ENCODE assay signal across 14 mouse cellular contexts in the genomic region with DNA sequence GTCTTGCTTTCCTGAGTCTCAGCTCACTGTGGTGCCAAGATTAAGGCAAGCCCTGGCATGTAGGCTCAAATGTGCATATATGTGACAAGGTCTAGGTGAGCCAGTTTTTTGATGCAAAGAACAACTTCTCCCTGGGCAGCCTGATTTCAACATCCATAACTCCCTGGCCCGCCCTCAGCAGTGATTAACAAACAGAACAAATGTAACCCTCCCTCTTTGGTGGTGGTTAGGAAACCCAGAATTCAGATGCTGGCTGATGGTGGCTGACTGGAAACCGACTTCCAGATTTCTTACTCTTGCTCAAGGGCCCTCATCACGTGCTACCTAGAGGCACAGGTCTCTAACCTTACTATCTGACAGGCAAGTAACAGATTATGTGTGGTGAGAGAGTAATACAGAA. TPM values are rescaled to one million over a fixed set of nuclear protein-coding genes. Genes with fewer than 3 reads are reported as not detected.
DNase-seq lines count a peak whose midpoint lies in the region; ATAC-seq and TF ChIP-seq lines count a peak whose summit lies in the region.
"Not testable (repeated sequence)": the region's sequence is repeated elsewhere in the genome, so short reads cannot be mapped to it uniquely, and the experiment has no call there.
"Had no signal": no experiment of that assay in that cellular context is flagged by ENCODE, and none has a peak within 500 bp of the region (broad histone marks: within the 10 kb centered on the region; RNA-seq: fewer than 3 reads in every experiment).

A gene (plus strand): TSS at position 234 of the 400 bp plus-strand sequence.

- not testable (repeated sequence) for H3K27ac ChIP-seq in MEL (ENCODE audit: control insufficient read depth, low read depth, low read length)
- H3K27ac ChIP-seq in bone marrow, adult 2 months (ENCODE audit: control insufficient read depth, insufficient read depth, low read depth, low read length, poor library complexity), result peak within 1 kb of the TSS; percentile 65; the same call in 1 of the 2 replicates
- H3K27ac ChIP-seq in embryonic fibroblast, embryonic 13.5 days (ENCODE audit: insufficient read depth, low read length), result peak within 1 kb of the TSS; percentile 40; the same call in 1 of the 2 replicates
- peak within 1 kb of the TSS; percentile 51; the same call in 1 of the 2 replicates for H3K27ac ChIP-seq in liver, postnatal 0 days (ENCODE audit: low read depth)
- peak within 1 kb of the TSS; percentile 70 for H3K27ac ChIP-seq in stomach, postnatal 0 days (replicated peaks)

- H3K9me3 ChIP-seq in MEL (replicated peaks; ENCODE audit: insufficient read depth, low read length); liver, postnatal 0 days (ENCODE audit: low read length); stomach, postnatal 0 days (ENCODE audit: control insufficient read depth, low read length): not testable (repeated sequence)

- H3K79me2 ChIP-seq in MEL (ENCODE audit: control insufficient read depth, insufficient read depth, low read length, poor library complexity), result not testable (repeated sequence)

- H3K27me3 ChIP-seq in MEL (ENCODE audit: control insufficient read depth in 1 of 2, insufficient read depth in 2 of 2, low read length in 2 of 2); liver, postnatal 0 days (ENCODE audit: insufficient read depth, low read length); stomach, postnatal 0 days (ENCODE audit: control insufficient read depth, insufficient read depth, low read length): not testable (repeated sequence)

- not testable (repeated sequence) for H3K36me3 ChIP-seq in MEL (ENCODE audit: control insufficient read depth in 1 of 2, insufficient read depth in 2 of 2, low read length in 2 of 2); liver, postnatal 0 days (replicated peaks; ENCODE audit: insufficient read depth, low read length); stomach, postnatal 0 days (ENCODE audit: control insufficient read depth, insufficient read depth, low read length)

- H3K9ac ChIP-seq in MEL (ENCODE audit: control insufficient read depth, low read depth, low read length, poor library complexity, severe bottlenecking); stomach, postnatal 0 days (ENCODE audit: low read length): not testable (repeated sequence)
- H3K9ac ChIP-seq in liver, postnatal 0 days (replicated peaks), result peak within 1 kb of the TSS; percentile 30

- H3K4me1 ChIP-seq in MEL (ENCODE audit: control insufficient read depth in 1 of 2, insufficient read depth in 2 of 2, low read length in 2 of 2), result peaks cover 0 to 14% of the 10 kb centered on the region in 2 experiments; a peak in 3 of 4 replicates
- not testable (repeated sequence) for H3K4me1 ChIP-seq in bone marrow, adult 2 months (ENCODE audit: control insufficient read depth, insufficient read depth, low read length); embryonic fibroblast, embryonic 13.5 days (ENCODE audit: control insufficient read depth, insufficient read depth, low read length); liver, postnatal 0 days (ENCODE audit: insufficient read depth); stomach, postnatal 0 days (replicated peaks; ENCODE audit: control insufficient read depth, insufficient read depth)

- H3K4me2 ChIP-seq in liver, postnatal 0 days (ENCODE audit: low read depth, low read length), result peak within 1 kb of the TSS; percentile 56
- not testable (repeated sequence) for H3K4me2 ChIP-seq in stomach, postnatal 0 days (replicated peaks; ENCODE audit: low read depth)

- TF ChIP-seq EP300 in MEL (IDR thresholded peaks at IDR 0.05; ENCODE audit: low read depth in 1 of 2, low read length in 2 of 2), result peak in 1 of 2 experiments; percentile 29; a peak in 1 of 4 replicates
- not testable (repeated sequence) for TF ChIP-seq EP300 in liver, postnatal 0 days (IDR thresholded peaks at IDR 0.05; ENCODE audit: low read depth); stomach, postnatal 0 days (optimal IDR thresholded peaks at IDR 0.05)

- H3K4me3 ChIP-seq in MEL (ENCODE audit: control insufficient read depth in 1 of 2, insufficient read depth in 1 of 2, low read depth in 2 of 2, low read length in 2 of 2); bone marrow, adult 2 months (replicated peaks; ENCODE audit: control insufficient read depth, low read depth, low read length); embryonic fibroblast, embryonic 13.5 days (ENCODE audit: insufficient read depth, low read length); stomach, postnatal 0 days (ENCODE audit: low read depth, low read length): not testable (repeated sequence)
- H3K4me3 ChIP-seq in liver, postnatal 0 days (ENCODE audit: low read depth, low read length), result 0 out of 2 replicates have a peak within 1 kb of the TSS, but pooled peaks have one; percentile 13

- 10% methylated on average over 3 of the region's 3 CpGs for WGBS in bone marrow, adult 2 months
- 28% methylated on average over 1 of the region's 3 CpGs for WGBS in liver, postnatal 0 days (ENCODE audit: insufficient replicate concordance)
- WGBS in stomach, postnatal 0 days, result 30% methylated on average over 3 of the region's 3 CpGs

- ATAC-seq in hematopoietic stem cell, adult 5-6 weeks (replicated peaks in 1 of 2; ENCODE audit: insufficient read depth in 1 of 2, low FRiP score in 2 of 2, low TSS enrichment in 1 of 2, low read depth in 1 of 2, poor library complexity in 2 of 2, severe bottlenecking in 2 of 2), result peak; percentile 82 to 90
- ATAC-seq in liver, postnatal 0 days, result peak; percentile 75
- peak; percentile 53; the same call in 1 of the 2 replicates for ATAC-seq in megakaryocyte-erythroid progenitor cell, adult 5-6 weeks (replicated peaks; ENCODE audit: low FRiP score, low TSS enrichment, poor library complexity, severe bottlenecking)
- peak; percentile 41; the same call in 1 of the 2 replicates for ATAC-seq in stomach, postnatal 0 days (ENCODE audit: low FRiP score, low TSS enrichment)

- DNase-seq in MEL (ENCODE audit: low read depth, low spot score), result peak; percentile 20
- DNase-seq in liver, postnatal 0 days; stomach, postnatal 0 days (ENCODE audit: low spot score): not testable (repeated sequence)
- DNase-seq in lung, postnatal 25 days (ENCODE audit: low spot score), result peak; percentile 51

- not testable (repeated sequence) for TF ChIP-seq POLR2A in MEL (IDR thresholded peaks at IDR 0.05; ENCODE audit: control insufficient read depth in 1 of 2, insufficient read depth in 1 of 2, low read depth in 1 of 2, low read length in 2 of 2, poor library complexity in 1 of 2); bone marrow, adult 2 months (IDR thresholded peaks at IDR 0.05; ENCODE audit: borderline replicate concordance, control insufficient read depth, low read depth, low read length); embryonic fibroblast, embryonic 13.5 days (IDR thresholded peaks at IDR 0.05; ENCODE audit: low read depth, low read length)

- not testable (repeated sequence) for TF ChIP-seq CTCF in MEL (IDR thresholded peaks at IDR 0.05 in 2 of 3, conservative IDR thresholded peaks at IDR 0.05 in 1 of 3; ENCODE audit: control insufficient read depth in 1 of 3, insufficient read depth in 1 of 3, low read depth in 2 of 3, low read length in 3 of 3, poor library complexity in 1 of 3, severe bottlenecking in 1 of 3); bone marrow, adult 2 months (IDR thresholded peaks at IDR 0.05; ENCODE audit: control insufficient read depth, insufficient read depth, low read length); embryonic fibroblast, embryonic 13.5 days (IDR thresholded peaks at IDR 0.05; ENCODE audit: borderline replicate concordance, insufficient read depth, low read length); liver, postnatal 0 days (IDR thresholded peaks at IDR 0.05; ENCODE audit: low read depth); stomach, postnatal 0 days (IDR thresholded peaks at IDR 0.05; ENCODE audit: low read depth)

- TF ChIP-seq RAD21 in MEL (IDR thresholded peaks at IDR 0.05; ENCODE audit: low read depth, low read length), result not testable (repeated sequence)

TF ChIP-seq in MEL, 35 proteins besides CTCF, POLR2A, EP300 and RAD21:
- TF ChIP-seq USF1 (IDR thresholded peaks at IDR 0.05; ENCODE audit: low read depth, low read length) (peak; percentile 53; the same call in 1 of the 2 replicates), TCF12 (IDR thresholded peaks at IDR 0.05; ENCODE audit: low read depth, low read length) (peak; percentile 17; the same call in 1 of the 2 replicates), BHLHE40 (IDR thresholded peaks at IDR 0.05; ENCODE audit: borderline replicate concordance, low read depth, low read length) (0 out of 2 replicates have a peak, but pooled peaks have one; percentile 37)
TF ChIP-seq in MEL: peak in this region for 3; not testable (repeated sequence) for 32.

RNA-seq across cellular contexts. Expression of the gene that starts here (rescaled TPM):
- not detected in 2 replicates for total RNA-seq in MEL (2012; rRNA removed)
- polyA plus RNA-seq in MEL (2012; ENCODE audit: insufficient read depth in 1 of 2, insufficient read length in 2 of 2, low read depth in 1 of 2, low replicate concordance in 2 of 2, missing spikeins in 1 of 2), result not detected
- polyA plus RNA-seq in bone marrow, adult 2 months (2011; ENCODE audit: insufficient read depth, insufficient read length, low replicate concordance, missing spikeins), result 1.1 and 6.5 TPM in 2 replicates
- polyA plus RNA-seq in embryonic fibroblast, embryonic 13.5 days (2011; ENCODE audit: insufficient read length, low read depth, missing spikeins), result 0.58 and 1.8 TPM in 2 replicates
- 0.63 TPM in 1 of 2 replicates, not detected in the other for total RNA-seq in hematopoietic stem cell, adult 5-6 weeks (2017)
- 28.8 and 29.4 TPM in 2 replicates for polyA plus RNA-seq in liver, postnatal 0 days (2015; fragmentation: Nextera tagmentation; extraction: Ambion mirVana)
- 0.83 and 0.99 TPM in 2 replicates for total RNA-seq in megakaryocyte-erythroid progenitor cell, adult 5-6 weeks (2014; fragmentation: Nextera tagmentation)
- not detected in 2 replicates for total RNA-seq in megakaryocyte-erythroid progenitor cell, adult 5-6 weeks (2017)
- polyA plus RNA-seq in stomach, postnatal 0 days (2015; fragmentation: Nextera tagmentation; extraction: Ambion mirVana), result 5.2 and 6.7 TPM in 2 replicates
- total RNA-seq: left cerebral cortex, postnatal 25 days had no signal
- polyA plus RNA-seq: C2C12; heart, embryonic 15.5 days; inflammation-experienced regulatory T-cells, adult 6 months; limb, embryonic 13.5 days; neural tube, embryonic 14.5 days had no signal

Comparison
In these comparisons a context has a peak if more than half of its experiments do, and no peak if none do; other contexts are left out.
1. Peak in DNase-seq in MEL; RNA of the gene not detected or under 1 TPM.
2. Peak in ATAC-seq in hematopoietic stem cell, adult 5-6 weeks; RNA of the gene not detected or under 1 TPM.
3. Peak in ATAC-seq in megakaryocyte-erythroid progenitor cell, adult 5-6 weeks; RNA of the gene not detected or under 1 TPM.